Mouse (Mus musculus): Measurements from ENCODE around the gene Golga2. TPM values are rescaled to one million over a fixed set of nuclear protein-coding genes. Genes with fewer than 3 reads are reported as not detected.

The Golga2 gene
- total RNA-seq, 2 experiments from 2014 or later, result 70.5 to 75.4 TPM

DNA sequence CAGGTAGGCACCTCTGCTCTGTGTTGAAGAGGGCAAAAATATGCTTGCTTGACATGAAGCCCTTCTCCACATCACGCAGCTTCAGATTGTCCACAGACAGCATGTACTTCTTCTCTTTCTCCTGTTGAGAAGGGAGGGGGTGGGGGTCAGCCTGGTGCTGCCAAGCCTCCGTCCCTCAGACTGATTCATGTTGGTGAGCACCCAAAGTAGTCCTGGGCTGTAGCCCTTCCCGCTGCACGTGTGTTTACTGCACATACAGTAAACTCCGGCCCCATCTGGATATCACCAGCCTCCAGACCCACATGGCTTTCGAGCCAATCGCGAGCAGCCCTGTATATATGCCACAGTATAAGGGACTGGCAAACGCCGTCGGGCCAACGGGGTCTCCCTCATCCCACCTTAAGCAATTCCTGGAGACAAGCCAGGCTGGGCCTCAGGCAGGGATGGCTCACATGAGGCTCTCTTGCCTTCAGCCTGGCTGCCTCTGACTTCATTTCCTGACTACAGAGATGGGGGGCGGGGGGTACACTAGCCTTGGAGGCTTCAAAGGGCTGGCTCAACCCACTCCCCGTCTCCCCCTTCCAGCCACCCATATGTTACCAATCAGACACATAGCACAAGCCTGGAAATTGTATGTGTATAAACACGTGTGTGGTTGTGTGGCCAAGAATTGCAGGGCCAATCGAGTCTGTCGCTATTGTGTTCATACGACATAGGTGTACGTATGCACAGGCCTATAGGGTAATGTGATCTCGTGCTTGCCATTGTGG lies 29.9 kb downstream of the Golga2 start:
- DNase-seq (ENCODE audit: low spot score in 2 of 2), result no peak

DNA sequence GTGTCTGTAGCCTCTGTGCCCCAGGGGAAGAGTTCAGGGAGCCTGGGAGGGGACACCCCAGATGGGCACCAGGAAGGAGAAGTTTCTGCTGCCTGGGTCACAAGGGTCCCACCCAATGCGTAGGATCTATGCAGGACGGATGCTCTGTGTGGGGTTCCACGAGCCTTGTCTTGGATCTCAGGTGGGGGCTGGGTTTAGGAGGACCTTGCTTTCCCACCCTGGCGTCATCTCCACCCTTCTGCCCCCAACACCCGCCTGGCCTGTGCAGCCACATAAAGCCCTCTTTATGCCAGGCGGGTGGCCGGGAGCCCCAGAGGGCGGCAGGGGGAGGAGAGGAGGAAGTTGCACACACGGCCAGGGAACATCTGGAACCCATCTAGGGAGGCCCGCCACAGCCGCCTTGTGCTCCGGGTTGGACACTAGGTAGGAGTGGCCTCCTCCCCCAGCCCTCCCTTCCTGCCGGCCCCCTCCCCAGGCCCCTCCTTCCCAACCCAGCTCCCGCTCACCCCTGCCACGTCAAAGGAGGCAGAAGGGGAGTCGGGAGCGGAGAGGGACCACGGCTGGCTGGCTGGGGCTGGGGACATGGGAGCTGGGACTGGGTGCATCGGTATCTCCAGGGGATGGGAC lies 30.7 kb downstream of the Golga2 start:
- no peak for DNase-seq (ENCODE audit: low spot score in 2 of 2)

- DNase-seq (ENCODE audit: low spot score in 2 of 2), result no peak
Measured at GRCm38 (mm10) chr2:32318709-32319585, 31.8 kb downstream of the Golga2 start.

DNA sequence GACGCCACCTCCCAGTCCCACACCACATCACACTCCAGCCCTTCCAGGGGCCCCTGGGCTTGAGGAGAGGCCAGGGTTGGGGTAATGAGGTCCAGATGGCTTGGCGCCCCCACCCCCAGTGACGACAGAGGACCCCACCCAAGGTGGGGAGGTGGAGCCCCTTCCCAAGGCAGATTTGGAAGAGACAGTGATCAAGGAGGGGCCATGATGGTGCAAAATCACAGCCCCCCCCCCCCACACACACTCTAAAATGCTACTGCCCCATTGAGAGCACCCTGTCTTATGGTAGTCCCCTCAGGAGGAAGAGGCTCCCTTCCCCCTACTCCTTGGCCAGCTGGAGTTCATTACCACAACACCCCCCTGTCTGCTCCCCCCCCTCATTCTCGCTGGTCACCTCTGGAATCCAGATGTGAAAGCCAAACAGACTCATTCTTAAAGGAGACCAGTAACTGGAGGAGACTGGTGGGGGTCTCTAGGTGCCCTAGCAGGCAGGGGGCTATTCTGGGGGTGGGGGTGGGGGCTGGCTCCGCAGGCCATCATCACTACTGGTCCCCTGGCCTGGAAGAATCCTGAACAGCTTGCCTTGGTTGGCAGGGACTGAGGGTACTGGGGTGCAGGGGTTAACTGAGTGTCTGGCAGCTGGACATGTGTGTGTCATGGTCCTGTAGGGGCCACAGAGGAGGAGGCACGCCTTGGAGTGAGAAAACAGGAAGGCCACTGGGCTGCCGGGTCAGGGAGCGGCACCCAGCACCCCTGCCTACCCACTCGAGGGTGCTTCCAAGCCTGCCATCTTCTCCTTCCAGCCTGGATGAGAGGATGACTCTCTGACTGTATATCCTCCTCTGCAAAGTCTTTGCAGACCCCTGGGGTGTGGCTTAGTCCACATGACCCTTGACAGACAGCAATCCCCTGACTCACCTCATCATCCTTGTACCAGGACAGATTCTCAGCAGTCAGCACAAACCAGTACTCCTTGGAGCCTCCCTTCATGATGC lies 32.7 kb downstream of the Golga2 start:
- DNase-seq (ENCODE audit: low spot score in 2 of 2), result no peak

DNA sequence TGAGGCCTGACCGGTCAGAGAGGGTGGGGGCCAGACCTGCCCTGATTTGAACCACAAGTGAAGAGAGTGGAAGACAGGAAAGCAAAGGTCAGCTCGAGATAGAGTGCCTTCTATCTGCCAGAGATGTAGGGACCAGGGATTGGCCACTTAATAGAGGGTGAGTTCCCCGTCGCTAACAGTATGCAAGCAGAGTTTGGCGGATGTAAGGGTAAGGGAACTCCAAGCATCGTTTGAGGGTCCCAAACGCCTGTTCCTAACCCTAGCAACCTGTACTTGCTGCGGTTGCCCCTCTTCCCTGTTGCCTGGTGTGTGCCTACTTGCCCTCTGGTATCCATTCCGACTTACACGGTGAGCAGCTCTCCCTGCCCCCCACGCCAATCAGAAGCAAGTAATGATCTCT lies 33.5 kb downstream of the Golga2 start:
- no peak for DNase-seq (ENCODE audit: low spot score in 2 of 2)

DNA sequence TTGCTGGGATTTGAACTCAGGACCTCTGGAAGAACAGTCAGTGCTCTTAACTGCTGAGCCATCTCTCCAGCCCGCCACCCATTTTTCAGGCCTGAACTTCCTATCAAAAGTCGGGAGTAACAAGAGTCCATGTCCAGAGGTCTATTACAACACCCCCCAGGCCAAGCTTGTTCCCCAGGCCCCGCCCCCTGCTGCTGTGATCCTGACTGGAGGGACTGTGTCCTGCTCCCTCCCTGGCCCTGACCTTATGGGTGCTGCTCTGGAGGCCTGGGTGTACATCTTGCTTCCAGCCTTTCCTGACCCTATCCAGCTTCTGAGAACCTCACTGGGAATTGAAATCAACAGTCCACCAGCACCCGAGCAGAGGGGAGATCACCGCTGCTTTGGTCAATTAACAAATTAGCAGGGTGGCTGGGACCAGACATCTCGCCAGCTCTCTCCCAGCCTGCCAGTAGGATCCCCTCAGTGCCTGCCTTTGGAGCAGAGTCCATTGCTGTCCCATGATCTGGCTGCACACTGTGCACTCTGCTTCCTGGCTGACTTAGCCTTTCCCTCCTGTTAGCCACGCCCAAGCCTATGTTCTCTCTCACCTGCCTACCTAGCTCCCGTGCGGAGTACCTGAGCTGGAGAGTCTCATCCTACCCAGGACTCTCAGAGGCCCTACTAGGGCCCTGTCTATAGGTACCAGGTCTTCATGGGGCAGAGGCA lies 34.6 kb downstream of the Golga2 start:
- no peak for DNase-seq (ENCODE audit: low spot score in 2 of 2)

DNA sequence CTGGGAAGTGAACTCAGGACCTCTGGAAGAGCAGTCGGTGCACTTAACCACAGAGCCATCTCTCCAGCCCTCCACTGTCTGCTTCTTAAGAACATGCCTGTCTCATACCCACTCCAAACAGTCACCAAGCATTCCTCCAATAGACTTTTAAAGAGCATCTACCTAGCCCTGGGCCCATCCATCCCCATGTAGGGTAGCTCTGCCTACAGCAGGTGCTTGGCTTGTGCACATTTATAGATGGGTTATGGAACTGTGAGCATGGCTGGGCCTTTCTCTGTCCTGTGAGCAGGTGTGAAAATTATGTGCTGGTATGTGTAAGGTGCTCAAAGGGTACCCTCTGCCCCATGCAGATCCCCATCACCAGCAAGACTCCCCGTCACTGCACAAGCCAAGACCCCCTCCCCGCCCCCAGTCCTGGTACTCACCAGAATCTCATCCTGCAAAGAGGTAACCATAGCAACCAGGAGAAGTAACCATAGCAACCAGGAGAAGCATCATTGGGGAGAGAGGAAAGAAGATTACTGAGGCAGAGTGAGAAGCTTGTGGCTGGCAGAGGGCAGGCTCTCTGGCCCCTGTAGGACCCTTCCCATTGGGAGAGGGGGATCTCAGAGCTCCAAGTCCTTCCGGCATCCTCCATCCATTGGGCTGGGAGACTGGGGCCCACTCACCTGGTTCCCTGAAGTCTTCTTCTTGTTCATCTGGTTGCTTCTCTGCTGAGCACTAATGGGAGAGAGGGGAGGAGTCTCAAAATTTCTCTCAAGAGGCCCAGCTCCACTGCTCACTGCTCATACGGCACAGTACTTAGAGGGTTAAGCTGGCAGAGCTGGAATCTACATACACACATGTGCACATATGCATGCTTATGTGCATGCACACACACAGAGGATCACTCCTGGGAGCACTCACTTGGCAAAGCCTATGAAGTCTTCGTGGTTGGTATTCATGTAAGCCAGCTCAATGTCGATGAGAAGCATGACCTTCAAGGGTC lies 35.9 kb downstream of the Golga2 start:
- no peak for DNase-seq (ENCODE audit: low spot score in 2 of 2)

DNA sequence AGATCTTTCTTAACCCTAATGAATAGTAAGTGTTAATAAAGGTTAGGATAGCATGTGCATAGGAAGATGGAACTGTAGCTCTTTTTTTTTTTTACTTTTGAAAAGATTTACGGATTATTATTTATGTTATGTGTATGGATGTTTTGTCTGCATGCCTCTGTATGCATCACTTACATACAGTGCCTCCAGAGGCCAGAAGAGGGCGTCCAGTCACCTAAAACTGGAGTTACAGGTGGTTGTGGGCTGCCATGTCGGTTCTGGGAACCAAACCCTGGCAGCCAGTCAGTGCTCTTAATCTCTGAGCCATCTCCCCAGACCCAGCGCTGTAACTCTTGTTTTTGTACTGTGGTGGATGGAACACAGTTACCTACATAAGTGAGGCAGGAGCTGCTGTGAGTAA lies 37.1 kb downstream of the Golga2 start:
- DNase-seq (ENCODE audit: low spot score in 2 of 2), result no peak

- no peak for DNase-seq (ENCODE audit: low spot score in 2 of 2)
Measured at GRCm38 (mm10) chr2:32325342-32325741, 38.2 kb downstream of the Golga2 start.

DNA sequence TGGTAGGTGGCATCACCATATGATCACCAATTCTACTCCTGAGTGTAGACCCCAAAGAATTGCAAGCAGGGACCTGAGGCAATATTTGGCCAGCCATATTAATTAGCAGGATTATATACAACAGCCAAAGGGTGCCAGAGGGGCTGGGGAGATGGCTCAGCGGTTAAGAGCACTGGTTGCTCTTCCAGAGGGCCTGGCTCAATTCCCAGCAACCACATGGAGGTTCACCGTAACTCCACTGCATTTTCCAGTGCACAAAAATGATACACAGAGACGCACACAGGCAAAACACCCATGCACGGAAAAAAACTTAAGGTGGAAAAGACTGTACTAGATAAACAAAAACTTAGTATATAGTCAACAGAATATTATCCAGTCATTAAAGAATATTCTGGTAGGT lies 40.0 kb downstream of the Golga2 start:
- DNase-seq (ENCODE audit: low spot score in 2 of 2), result no peak

GRCm38 (mm10) chr2:32328911-32329460 lies 41.8 kb downstream of the Golga2 start:
- no peak for DNase-seq (ENCODE audit: low spot score in 2 of 2)

DNA sequence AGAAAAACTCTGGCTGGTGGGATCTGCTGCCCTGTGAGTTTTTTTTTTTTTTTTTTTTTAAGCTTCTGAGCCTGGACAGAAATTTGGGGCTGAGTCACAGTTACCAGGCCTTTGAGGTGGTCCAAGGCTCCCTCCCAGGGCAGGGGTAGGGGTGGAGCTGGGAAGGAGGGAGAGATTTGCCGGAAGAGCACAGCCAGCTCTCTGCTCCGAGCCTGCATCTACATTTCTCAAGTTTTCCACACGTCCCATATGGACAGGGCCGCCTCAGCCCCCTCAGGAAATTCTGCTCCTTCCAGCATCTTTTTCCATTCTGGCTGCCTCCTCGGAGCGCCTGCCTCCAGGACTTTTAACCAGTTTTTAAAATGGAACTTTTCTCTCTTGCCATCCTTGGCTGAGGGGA lies 42.3 kb downstream of the Golga2 start:
- no peak for DNase-seq (ENCODE audit: low spot score in 2 of 2)

GRCm38 (mm10) chr2:32332159-32332558 lies 45.0 kb downstream of the Golga2 start:
- DNase-seq (ENCODE audit: low spot score in 2 of 2), result no peak

DNA sequence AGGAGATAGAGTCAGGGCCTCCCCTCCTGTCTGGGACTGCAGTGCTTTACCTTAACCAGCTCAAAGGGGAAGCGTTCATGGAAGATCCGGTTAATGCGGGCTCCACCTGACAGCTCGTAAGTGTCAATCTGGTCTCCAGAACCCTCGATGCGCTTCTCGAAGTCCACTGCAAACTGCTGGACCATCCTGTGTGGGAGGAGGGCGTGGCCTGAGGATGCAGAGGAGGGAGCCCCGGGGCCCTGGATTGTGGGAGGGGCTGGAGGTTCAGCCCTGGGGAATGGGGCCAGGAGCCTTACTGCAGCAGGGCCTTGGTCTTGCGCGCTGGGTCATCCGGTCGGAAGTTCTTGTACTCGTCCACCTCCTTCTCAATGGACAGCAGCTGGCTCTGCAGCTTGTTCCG lies 48.7 kb downstream of the Golga2 start:
- no peak for DNase-seq (ENCODE audit: low spot score in 2 of 2)

DNA sequence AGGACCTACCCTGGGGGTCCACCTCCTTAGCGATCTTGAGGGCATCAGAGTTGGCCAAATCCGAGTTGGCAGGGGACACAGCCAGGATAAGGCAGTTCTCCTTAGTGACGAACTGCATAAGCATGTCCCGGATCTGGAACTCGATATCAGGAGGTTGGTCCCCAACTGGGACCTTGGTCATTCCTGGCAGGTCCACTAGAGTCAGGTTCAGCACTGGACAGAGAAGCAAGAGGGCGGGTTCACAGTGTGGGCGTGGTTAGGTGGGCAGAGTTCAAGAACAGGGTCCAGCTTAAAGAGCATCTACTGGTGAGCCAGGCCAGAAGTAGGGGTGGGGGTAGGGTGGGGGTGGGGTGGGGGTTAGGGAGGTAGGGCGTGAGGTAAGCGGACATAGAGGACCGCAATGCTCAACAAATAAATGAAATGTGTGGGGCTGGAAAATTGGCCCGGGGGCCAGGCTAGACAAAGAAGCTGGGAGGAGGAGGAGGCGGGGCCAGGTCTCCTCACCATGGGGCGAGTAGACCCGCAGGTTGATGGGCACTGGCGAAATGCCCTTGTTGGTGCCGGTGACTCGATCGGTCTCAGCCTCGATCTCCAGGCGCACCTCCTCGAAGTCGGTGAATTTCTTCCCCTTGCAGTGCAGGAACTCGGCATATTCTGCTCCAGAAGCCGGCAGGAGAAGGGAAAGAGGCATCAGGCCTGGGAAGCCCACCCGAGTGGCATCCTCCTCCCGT lies 52.9 kb downstream of the Golga2 start:
- DNase-seq (ENCODE audit: low spot score in 2 of 2), result no peak

- no peak for DNase-seq (ENCODE audit: low spot score in 2 of 2)
Measured at GRCm38 (mm10) chr2:32340836-32341633, 53.9 kb downstream of the Golga2 start.

- DNase-seq (ENCODE audit: low spot score in 2 of 2), result no peak
Measured at GRCm38 (mm10) chr2:32341634-32341939, 54.4 kb downstream of the Golga2 start.

All from adrenal gland, adult 18-20 months (tissue).